Mouse (Mus musculus): Measurements from ENCODE around the gene Itgb7.

Itgb7 gene

GRCm38 (mm10) chr15:102224992-102225617, 6.6 kb downstream of the Itgb7 start:
- DNase-seq: no peak

DNA sequence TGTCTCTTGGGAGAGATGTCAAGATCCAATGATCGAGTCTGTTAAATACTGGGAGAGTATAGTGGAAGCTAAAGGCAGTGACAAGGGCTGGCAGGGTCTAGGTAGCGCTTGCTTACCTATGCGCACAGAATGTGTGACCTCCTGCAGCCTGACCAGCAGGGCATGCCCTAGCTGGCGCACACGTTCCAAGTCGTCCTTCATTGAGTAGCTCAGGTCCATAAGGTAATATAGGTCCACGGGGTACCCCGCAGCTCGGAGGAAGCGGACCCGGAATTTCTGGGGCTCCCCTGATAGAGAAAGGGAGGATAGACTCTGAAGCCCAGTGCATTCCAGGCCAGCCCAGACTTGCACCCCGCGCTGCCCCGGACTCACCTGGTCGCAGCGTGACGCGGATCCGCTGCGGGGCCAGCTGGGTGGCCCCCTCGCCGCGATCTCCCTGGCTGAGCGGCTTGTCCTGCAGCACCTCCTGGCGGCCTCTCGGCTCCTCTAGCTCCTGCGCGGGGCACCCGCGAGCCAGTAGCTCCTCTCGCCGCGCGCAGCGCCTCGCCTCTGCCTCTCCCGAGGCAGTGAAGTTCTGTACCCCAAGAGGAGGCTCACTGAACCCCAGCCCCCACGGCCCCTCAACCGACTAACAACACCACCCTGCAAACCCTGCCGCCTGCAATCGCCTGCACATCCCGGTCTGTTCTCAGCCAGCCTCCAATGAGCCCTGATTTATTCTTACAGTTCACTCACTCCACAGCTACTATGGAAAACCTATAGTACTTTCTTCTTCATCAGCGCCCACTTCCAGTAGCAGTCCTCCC, 7.4 kb downstream of the Itgb7 start:
- peak; percentile 85 for DNase-seq

DNA sequence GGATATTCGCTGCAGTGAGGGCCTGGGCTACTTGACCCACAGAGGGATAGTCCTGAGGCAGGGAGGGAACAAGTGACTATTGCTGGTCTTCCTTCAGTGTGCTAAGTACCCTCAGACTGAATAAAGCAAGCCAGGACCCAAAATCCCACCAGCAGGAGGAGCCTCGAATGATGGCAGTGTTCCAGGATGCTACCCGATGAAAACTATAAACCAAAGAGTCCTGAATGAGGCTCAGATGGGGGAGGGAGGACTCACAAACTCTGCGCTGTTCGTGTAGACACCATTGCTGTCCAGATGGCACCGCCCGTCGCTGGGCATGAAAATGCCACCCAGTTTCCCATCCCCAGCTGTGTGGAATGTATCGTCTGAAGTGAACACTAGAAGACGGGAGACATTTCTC, 9.4 kb downstream of the Itgb7 start:
- peak; percentile 53 for DNase-seq

- no peak for DNase-seq
Measured at GRCm38 (mm10) chr15:102217325-102217724, 14.4 kb downstream of the Itgb7 start.

- no peak for DNase-seq
Measured at GRCm38 (mm10) chr15:102216459-102217228, 15.1 kb downstream of the Itgb7 start.

DNA sequence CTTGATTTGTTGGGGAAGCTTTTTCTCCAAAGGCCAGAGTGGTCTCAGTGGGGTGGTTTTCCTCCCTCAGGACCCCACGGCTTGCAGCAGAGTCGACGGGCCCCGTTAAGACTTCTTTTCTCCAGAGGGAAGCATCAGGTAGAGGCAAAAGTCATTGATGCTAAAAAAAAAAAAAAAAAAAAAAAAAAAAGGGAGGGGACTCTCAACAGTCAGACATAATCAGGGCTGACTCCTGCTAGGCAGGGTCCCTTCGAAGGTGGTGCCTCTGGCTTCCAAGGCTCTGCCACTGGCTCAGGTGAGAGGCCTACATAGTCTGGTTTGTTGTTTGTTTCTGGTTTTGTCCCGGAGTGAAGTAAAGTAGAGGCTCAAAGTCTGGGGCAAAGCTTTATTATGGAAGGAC, 16.1 kb downstream of the Itgb7 start:
- DNase-seq: no peak

- DNase-seq: no peak
Measured at GRCm38 (mm10) chr15:102214132-102214531, 17.6 kb downstream of the Itgb7 start.

DNA sequence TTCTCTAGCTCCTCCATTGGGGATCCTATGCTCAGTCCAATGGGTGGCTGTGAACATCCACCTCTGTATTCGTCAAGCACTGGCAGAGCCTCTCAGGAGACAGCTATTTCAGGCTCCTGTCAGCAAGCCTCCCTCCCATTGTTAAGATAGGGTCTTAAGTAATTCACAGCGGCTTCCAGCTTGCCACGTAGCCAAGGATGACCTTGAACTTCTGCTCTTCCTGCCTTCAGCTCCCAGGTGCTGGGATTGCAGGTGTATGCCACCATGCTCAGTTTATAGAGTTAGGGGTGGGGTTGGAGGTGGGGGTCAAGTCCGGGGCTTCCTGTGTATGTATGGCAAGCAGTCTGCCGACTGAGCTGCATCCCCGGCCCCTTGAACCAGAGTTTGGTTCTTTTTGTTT, 19.8 kb downstream of the Itgb7 start:
- DNase-seq: no peak

DNA sequence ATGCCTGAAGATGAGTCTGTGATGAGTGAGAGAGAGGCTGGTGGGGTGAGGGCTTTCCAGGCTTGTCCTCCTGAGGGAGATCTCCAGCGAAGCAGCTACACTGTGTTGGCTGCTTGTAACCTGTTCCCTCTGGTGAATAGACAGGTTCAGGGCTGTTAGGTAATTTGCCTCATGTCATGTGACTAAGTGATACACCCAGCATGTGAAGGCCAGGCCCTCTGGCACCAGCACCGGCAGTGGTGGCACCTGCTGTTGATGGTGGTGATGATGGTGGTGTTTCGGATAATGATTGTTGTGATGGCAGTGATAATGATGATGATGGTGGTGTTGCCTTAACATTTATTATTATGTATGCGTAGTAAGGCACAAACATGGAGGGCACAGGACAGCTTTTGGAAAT, 20.9 kb downstream of the Itgb7 start:
- DNase-seq: no peak

- DNase-seq: no peak
Measured at GRCm38 (mm10) chr15:102209114-102209513, 22.6 kb downstream of the Itgb7 start.

DNA sequence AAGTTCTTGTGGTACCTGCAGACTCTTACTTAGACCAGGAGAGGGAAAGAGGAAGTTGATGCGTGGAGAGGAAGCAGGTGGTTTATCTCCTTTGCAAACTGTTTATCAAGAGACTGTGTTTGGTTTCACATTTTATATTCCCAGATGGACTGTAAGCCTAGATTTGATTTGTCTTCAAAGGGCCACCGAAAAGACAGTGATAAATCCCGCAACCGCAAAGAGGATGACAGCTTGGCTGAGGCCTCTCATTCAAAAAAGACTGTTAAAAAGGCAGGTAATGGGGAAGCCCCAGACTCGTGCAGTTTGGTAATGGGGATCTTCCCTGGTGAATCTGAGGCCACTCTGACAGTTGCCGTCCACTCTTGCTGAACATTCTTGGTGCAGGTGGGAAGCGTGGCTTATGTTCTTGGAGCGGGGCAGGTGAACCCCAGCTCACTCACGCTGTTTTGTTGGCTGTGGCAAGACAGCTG, 23.6 kb downstream of the Itgb7 start:
- DNase-seq: no peak

DNA sequence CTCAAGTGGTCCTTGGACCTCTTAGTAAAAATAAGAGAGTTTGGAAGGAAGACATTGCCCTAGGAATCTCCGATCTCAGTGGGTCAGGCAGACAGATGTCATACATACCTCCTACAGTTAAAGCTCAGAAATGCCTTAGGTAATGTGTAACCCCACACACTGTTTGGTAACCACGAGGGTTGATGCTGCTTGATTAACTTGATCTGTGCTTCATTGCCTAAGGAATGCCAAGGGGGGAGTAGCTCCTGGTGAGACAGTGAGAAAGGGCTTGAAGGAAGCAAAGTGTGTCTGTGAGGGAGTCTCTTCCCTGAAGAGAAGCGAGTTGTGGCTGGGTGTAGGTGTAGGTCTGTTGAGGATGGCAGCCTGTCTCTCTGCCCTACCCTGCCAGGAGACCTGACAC, 24.4 kb downstream of the Itgb7 start:
- no peak for DNase-seq

- peak; percentile 34 for DNase-seq
Measured at GRCm38 (mm10) chr15:102205779-102206178, 26.0 kb downstream of the Itgb7 start.

- no peak for DNase-seq
Measured at GRCm38 (mm10) chr15:102204674-102205505, 26.9 kb downstream of the Itgb7 start, which contains the start of gene Csad. Gene Csad, minus strand, starts transcription at chr15:102204724.

DNA sequence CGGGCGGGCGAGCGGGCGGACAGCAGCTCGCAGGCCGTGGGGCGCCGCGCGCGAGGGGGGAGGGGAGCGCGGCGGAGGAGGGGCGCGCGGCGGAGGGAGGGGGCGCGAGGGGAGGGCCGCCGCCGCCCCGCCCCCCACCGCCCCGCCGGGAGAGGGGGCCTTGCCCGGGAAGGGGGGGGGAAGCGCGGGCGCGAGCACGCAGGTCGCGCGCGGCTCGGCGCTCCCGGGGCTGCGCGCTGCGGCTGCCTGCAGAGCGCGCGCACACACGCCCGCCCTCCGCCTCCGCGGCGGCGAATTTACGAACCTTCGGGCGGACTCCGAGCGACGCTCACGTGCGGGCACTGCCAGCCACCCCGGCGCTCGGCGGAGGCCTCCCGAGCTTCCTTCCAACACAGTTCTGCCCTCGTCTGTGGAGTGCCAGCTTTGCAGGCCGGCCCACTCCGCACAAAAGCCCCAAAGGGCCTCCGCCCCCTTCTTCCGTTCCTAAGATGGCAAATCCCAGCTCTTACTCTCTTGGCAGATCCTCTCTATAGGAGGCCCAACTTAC, 27.8 kb downstream of the Itgb7 start:
- peak; percentile 66 for DNase-seq

DNA sequence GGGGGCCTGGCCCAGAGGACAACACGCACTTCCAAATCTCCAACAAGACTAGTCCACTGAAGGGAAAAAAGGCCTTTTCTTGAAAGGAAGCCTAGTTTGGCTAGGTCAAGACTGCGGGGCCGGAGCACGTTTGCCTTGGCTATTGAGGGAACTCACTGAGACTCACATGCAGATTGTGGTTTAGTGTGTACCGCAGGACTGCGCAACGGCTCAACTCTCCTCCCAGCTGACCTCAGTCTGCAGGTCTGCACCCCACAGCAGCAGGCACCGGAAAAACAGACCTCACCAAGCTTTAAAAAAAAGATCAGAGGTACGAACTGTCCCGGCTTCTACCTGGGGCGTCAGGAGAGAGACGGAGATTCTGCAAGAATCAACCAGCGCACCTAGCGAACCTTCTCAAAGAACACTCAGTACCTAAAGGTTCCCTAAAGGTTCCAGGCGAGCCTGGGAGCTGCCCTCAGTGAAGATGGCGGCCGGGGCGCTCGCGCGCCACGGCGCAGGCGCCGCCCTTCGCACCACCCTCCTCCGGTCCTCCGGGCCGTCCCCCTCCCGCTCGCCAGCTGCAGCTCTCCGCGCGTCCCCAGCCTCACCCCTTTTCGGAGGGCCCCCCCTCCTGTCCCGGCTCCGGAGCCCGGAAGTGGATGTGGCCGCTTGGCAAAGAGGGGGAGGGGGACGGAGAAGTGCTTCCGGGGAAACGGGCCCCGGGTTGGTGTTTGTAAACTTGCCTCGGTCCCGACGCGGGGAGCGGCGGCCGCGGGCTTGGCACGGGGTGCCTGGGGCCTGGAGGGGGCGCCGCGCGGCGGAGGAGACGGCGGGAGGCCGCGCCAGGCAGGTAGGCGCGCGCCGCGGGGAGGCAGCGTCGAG, 28.5 kb downstream of the Itgb7 start, which contains the start of gene Zfp740:
TSS of gene Zfp740 (plus strand) at position 279 of the 864 bp plus-strand sequence.
- DNase-seq: peak; percentile 95

GRCm38 (mm10) chr15:102198841-102199240, 32.9 kb downstream of the Itgb7 start:
- no peak for DNase-seq

GRCm38 (mm10) chr15:102195373-102195772, 36.4 kb downstream of the Itgb7 start:
- no peak for DNase-seq

DNA sequence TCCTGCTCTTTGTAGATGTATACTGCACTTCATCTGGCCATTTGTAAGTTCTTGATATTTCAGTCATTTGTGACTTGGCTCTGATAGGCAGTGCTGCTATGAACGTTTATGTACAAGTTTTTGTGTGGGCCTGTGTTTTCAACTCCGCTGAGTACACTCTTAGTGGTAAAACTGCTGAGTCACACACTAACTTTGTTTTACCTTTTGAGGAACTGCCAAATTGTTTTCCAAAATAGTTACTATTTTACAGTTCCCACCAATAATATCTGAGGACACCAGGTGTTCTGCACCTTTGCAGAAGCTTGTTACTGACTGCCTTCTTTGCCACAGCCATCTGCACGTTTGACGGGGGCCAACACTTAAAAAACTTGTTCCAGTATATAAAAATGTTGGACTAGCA, 37.3 kb downstream of the Itgb7 start:
- no peak for DNase-seq

DNA sequence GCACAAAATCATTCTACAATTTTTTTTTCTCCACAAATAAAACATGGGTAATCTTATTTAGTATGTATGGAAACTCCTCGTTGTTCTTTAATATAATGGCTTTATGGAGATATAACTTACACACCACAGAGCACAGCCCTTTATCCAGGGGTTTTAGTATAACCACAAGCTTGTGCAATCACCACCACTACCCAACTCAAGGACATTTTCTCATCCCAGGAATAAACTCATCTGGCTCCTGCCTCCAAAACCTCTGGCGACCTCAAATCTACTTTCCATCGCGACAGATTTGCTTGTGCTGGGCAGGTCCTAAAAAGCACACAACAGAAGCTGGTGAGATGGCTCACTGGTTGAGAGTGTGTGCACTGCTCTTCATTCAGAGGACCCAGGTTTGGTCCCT, 38.1 kb downstream of the Itgb7 start:
- no peak for DNase-seq

DNA sequence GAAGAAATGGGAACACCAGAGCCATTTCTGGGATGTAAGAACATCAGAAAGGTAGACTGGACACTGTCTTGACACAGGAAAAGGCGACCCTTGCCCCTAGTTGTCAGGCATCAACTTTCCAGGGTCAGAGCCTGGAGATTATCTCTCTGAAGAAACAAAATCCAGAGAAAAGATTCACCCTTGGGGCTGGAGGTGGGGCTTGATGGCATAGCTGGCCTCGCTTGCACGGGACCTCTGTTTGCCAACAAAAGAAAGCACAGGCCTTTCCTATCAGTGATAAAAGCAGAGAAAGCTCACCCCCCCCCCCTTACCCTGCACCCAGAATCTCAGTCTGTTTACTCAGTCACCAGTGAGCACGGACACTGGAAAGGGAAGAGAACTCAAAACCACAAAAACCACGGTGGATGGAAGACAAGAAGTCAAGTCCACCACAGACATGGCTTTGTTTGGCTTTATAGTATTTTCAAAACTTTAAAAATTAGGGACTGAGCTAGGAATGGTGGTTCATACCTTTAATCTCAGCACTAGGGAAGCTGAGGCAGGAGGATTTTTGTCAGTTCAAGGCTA, 38.8 kb downstream of the Itgb7 start:
- no peak for DNase-seq

Data from right cerebral cortex, postnatal 14 days (tissue).